Mouse (Mus musculus): Measurements from ENCODE around the gene Gm9918. TPM values are rescaled to one million over a fixed set of nuclear protein-coding genes. Genes with fewer than 3 reads are reported as not detected.

The Gm9918 gene
- polyA plus RNA-seq, 1 experiment from 2014 or later, result not detected

DNA sequence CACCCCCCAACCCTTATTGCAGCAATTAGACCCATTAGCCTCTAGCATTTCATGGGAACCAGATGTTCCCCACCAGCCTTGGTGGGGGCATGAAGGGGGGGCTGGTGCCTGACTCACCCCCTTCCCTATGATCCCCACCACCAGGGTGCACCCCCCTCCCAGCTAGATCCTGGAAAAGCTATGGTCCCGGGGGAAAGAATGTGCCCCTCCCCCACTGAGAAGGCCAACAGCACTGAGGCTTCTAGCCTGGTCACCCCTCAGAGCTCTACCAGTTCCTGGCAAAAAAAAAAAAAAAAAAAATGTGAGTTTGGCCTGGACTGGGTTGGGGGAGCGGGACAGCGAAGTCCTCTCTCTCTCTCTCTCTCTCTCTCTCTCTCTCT lies 21.6 kb upstream of the Gm9918 start:
- WGBS, result 0% methylated on average over 3 of the region's 3 CpGs
- Histone ChIP-seq H3K4me3 (ENCODE audit: low read depth, low read length) (no peak overlapping the region), H3K27me3 (replicated peaks; ENCODE audit: control insufficient read depth, insufficient read depth, low read length) (peaks cover 91% of the 10 kb centered on the region), H3K4me1 (replicated peaks; ENCODE audit: control insufficient read depth, insufficient read depth, low read length) (peaks cover 32% of the 10 kb centered on the region), H3K4me2 (peak overlapping the region; percentile 89; the same call in 1 of the 2 replicates), H3K9ac (ENCODE audit: low read depth, low read length) (no peak overlapping the region), H3K36me3 (ENCODE audit: control insufficient read depth, insufficient read depth, low read length) (no peaks in the 10 kb centered on the region), H3K9me3 (ENCODE audit: control insufficient read depth, low read length) (no peaks in the 10 kb centered on the region), H3K27ac (ENCODE audit: low read depth, low read length) (peak overlapping the region; percentile 81; the same call in 1 of the 2 replicates)
- ATAC-seq (replicated peaks; ENCODE audit: low FRiP score) (no peak), DNase-seq (ENCODE audit: low spot score) (no peak)

GRCm38 (mm10) chr15:102249251-102249691 lies 21.1 kb upstream of the Gm9918 start:
- Histone ChIP-seq H3K9ac (ENCODE audit: low read depth, low read length) (no peak overlapping the region), H3K36me3 (ENCODE audit: control insufficient read depth, insufficient read depth, low read length) (no peaks in the 10 kb centered on the region), H3K4me1 (replicated peaks; ENCODE audit: control insufficient read depth, insufficient read depth, low read length) (peaks cover 28% of the 10 kb centered on the region), H3K27ac (ENCODE audit: low read depth, low read length) (peak overlapping the region; percentile 2; the same call in 1 of the 2 replicates), H3K9me3 (ENCODE audit: control insufficient read depth, low read length) (no peaks in the 10 kb centered on the region), H3K27me3 (replicated peaks; ENCODE audit: control insufficient read depth, insufficient read depth, low read length) (peaks cover 91% of the 10 kb centered on the region), H3K4me2 (peak overlapping the region; percentile 44), H3K4me3 (ENCODE audit: low read depth, low read length) (no peak overlapping the region)
- ATAC-seq (replicated peaks; ENCODE audit: low FRiP score) (no peak), DNase-seq (ENCODE audit: low spot score) (no peak)
- 4% methylated on average over 13 of the region's 13 CpGs for WGBS

DNA sequence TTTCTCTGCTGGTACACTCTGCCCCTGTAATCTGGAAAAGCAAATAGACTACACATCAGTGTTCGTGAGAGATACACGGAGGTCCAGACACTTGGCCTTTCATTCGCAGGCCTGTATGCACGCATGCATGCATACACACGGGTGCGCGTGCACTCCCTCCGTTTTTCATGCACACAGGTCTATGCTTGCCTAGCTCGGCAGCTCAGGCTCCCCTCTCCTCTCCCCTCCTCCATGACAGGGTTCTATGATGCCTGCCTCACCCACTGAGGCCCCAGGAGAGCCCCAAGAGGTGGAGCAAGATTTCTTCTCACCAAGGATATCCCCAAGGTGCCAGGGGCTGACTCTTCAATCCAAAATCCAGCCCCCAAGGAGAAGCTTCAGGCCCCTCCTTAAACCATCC lies 20.4 kb upstream of the Gm9918 start:
- Histone ChIP-seq H3K4me3 (ENCODE audit: low read depth, low read length) (no peak overlapping the region), H3K27me3 (replicated peaks; ENCODE audit: control insufficient read depth, insufficient read depth, low read length) (peaks cover 87% of the 10 kb centered on the region), H3K36me3 (ENCODE audit: control insufficient read depth, insufficient read depth, low read length) (no peaks in the 10 kb centered on the region), H3K4me1 (replicated peaks; ENCODE audit: control insufficient read depth, insufficient read depth, low read length) (peaks cover 23% of the 10 kb centered on the region), H3K9me3 (ENCODE audit: control insufficient read depth, low read length) (no peaks in the 10 kb centered on the region), H3K4me2 (peak overlapping the region; percentile 44; the same call in 1 of the 2 replicates), H3K9ac (ENCODE audit: low read depth, low read length) (0 out of 2 replicates have a peak overlapping the region, but pooled peaks have one; percentile 12), H3K27ac (ENCODE audit: low read depth, low read length) (peak overlapping the region; percentile 2; the same call in 1 of the 2 replicates)
- ATAC-seq (replicated peaks; ENCODE audit: low FRiP score) (no peak), DNase-seq (ENCODE audit: low spot score) (no peak)
- WGBS, result 48% methylated on average over 9 of the region's 9 CpGs

DNA sequence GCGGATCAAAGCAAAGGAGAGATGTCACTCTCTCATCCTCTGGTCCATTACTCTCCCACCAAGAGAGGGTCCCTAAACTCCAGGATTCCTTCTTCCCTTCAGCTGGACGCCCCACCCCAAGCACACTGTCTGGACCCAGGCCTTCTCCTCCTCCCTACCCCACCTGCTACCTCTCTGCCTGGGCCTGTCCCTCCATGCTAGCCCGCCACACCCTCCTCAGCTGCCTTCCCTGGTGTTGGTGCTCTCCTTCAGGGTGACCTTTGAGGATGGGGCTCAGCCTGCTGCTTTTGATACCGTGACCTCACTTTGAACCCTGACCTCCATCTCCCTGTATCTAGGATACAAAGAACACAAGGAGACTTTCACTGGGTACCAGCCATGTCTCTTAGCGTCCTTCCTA lies 19.8 kb upstream of the Gm9918 start:
- WGBS, result 69% methylated on average over 5 of the region's 5 CpGs
- no peak overlapping the region for H3K4me3 ChIP-seq (ENCODE audit: low read depth, low read length)
- no peak overlapping the region for H3K4me2 ChIP-seq
- no peak overlapping the region for H3K9ac ChIP-seq (ENCODE audit: low read depth, low read length)
- H3K36me3 ChIP-seq (ENCODE audit: control insufficient read depth, insufficient read depth, low read length), result no peaks in the 10 kb centered on the region
- no peaks in the 10 kb centered on the region for H3K9me3 ChIP-seq (ENCODE audit: control insufficient read depth, low read length)
- DNase-seq (ENCODE audit: low spot score) (no peak), ATAC-seq (replicated peaks; ENCODE audit: low FRiP score) (no peak)
- H3K27me3 ChIP-seq (replicated peaks; ENCODE audit: control insufficient read depth, insufficient read depth, low read length), result peaks cover 87% of the 10 kb centered on the region
- peaks cover 18% of the 10 kb centered on the region for H3K4me1 ChIP-seq (replicated peaks; ENCODE audit: control insufficient read depth, insufficient read depth, low read length)
- H3K27ac ChIP-seq (ENCODE audit: low read depth, low read length), result no peak overlapping the region

- Histone ChIP-seq H3K4me3 (ENCODE audit: low read depth, low read length) (no peak overlapping the region), H3K4me2 (no peak overlapping the region), H3K27me3 (replicated peaks; ENCODE audit: control insufficient read depth, insufficient read depth, low read length) (peaks cover 85% of the 10 kb centered on the region), H3K4me1 (replicated peaks; ENCODE audit: control insufficient read depth, insufficient read depth, low read length) (peaks cover 19% of the 10 kb centered on the region), H3K27ac (ENCODE audit: low read depth, low read length) (no peak overlapping the region), H3K9me3 (ENCODE audit: control insufficient read depth, low read length) (no peaks in the 10 kb centered on the region), H3K9ac (ENCODE audit: low read depth, low read length) (no peak overlapping the region), H3K36me3 (ENCODE audit: control insufficient read depth, insufficient read depth, low read length) (no peaks in the 10 kb centered on the region)
- ATAC-seq (replicated peaks; ENCODE audit: low FRiP score) (no peak), DNase-seq (ENCODE audit: low spot score) (no peak)
- WGBS, result 47% methylated on average over 14 of the region's 14 CpGs
Observed at GRCm38 (mm10) chr15:102255547-102256255, 14.7 kb upstream of the Gm9918 start.

DNA sequence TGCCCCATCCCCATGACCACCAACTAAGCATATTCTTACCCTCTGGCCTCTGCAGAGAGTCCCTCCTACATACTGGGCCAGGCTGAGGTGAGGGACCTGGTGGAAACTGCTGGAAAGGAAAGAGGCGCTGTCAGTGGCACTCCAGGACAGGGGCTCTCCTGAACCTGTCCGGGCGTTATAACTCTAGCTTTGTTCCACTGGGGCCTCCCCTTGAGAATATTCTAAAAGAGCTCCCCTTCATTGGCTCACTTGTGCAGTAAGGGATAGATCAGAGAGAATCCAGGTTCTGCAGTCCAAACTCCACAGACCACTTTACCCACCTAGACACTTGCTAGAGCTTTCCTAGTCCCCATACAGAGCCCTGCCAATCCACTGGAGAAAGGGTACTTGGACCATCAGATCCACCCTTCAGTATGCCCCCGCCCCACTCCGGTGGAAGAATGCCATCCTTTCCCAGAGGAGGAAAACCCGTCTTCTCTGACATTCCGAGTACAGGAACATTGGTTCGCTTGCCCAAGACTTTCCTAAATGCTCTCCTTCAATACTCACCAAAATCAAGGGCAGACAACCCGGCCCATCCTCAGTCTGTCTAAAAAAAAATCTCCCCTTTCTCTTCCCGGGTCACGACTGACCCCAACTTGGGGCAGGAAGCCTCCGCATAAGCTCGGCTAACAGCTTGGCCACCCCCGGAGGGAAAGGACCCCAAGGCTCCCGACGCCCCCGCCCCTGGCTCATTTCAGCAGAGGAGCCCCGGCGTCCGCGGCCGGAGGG lies 13.7 kb upstream of the Gm9918 start:
- no peak for DNase-seq (ENCODE audit: low spot score)
- WGBS, result 8% methylated on average over 22 of the region's 22 CpGs
- ATAC-seq (replicated peaks; ENCODE audit: low FRiP score), result no peak
- peak overlapping the region; percentile 89 for H3K4me2 ChIP-seq
- H3K36me3 ChIP-seq (ENCODE audit: control insufficient read depth, insufficient read depth, low read length), result no peaks in the 10 kb centered on the region
- H3K27me3 ChIP-seq (replicated peaks; ENCODE audit: control insufficient read depth, insufficient read depth, low read length), result peaks cover 81% of the 10 kb centered on the region
- peaks cover 19% of the 10 kb centered on the region for H3K4me1 ChIP-seq (replicated peaks; ENCODE audit: control insufficient read depth, insufficient read depth, low read length)
- H3K4me3 ChIP-seq (ENCODE audit: low read depth, low read length), result peak overlapping the region; percentile 59
- no peaks in the 10 kb centered on the region for H3K9me3 ChIP-seq (ENCODE audit: control insufficient read depth, low read length)
- H3K9ac ChIP-seq (ENCODE audit: low read depth, low read length), result peak overlapping the region; percentile 40; the same call in 1 of the 2 replicates
- no peak overlapping the region for H3K27ac ChIP-seq (ENCODE audit: low read depth, low read length)

- Histone ChIP-seq H3K4me3 (ENCODE audit: low read depth, low read length) (peak within 1 kb of the TSS; percentile 59), H3K9me3 (ENCODE audit: control insufficient read depth, low read length) (no peaks in the 10 kb centered on the region), H3K36me3 (ENCODE audit: control insufficient read depth, insufficient read depth, low read length) (no peaks in the 10 kb centered on the region), H3K4me1 (replicated peaks; ENCODE audit: control insufficient read depth, insufficient read depth, low read length) (peaks cover 19% of the 10 kb centered on the region), H3K27ac (ENCODE audit: low read depth, low read length) (peak within 1 kb of the TSS; percentile 19; the same call in 1 of the 2 replicates), H3K9ac (ENCODE audit: low read depth, low read length) (peak within 1 kb of the TSS; percentile 40; the same call in 1 of the 2 replicates), H3K27me3 (replicated peaks; ENCODE audit: control insufficient read depth, insufficient read depth, low read length) (peaks cover 81% of the 10 kb centered on the region), H3K4me2 (peak within 1 kb of the TSS; percentile 89)
- WGBS, result 1% methylated on average over 43 of the region's 46 CpGs
- no peak for DNase-seq (ENCODE audit: low spot score)
- no peak; the same call in 1 of the 2 replicates for ATAC-seq (replicated peaks; ENCODE audit: low FRiP score)
Observed at GRCm38 (mm10) chr15:102257202-102258075, 12.9 kb upstream of the Gm9918 start, which contains the start of gene Rarg. TSS of gene Rarg (minus strand) at chr15:102257517.

DNA sequence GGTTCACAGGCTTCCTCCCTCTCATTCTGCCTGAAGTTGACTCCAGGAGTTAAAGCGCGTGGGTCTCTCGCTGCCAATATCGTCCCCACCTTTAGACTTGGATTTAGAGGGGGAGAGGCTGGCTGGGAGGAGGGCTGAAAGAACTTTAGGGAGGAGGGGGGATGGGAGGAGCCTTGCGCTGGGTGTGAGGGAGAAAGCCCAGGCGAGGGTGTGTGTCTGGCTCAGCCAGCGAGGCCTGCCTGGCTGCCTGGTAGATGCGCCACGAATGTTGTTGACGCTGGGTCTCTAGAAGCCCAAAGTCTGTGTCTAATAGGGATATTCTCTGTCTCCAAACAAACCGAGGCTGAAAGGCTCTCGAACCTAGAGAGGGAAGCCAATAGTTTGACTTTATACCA lies 12.3 kb upstream of the Gm9918 start:
- H3K4me3 ChIP-seq (ENCODE audit: low read depth, low read length), result peak overlapping the region; percentile 59; the same call in 1 of the 2 replicates
- H3K4me2 ChIP-seq, result peak overlapping the region; percentile 89
- ATAC-seq (replicated peaks; ENCODE audit: low FRiP score) (no peak), DNase-seq (ENCODE audit: low spot score) (no peak)
- peaks cover 80% of the 10 kb centered on the region for H3K27me3 ChIP-seq (replicated peaks; ENCODE audit: control insufficient read depth, insufficient read depth, low read length)
- peaks cover 19% of the 10 kb centered on the region for H3K4me1 ChIP-seq (replicated peaks; ENCODE audit: control insufficient read depth, insufficient read depth, low read length)
- H3K27ac ChIP-seq (ENCODE audit: low read depth, low read length), result 0 out of 2 replicates have a peak overlapping the region, but pooled peaks have one; percentile 19
- no peaks in the 10 kb centered on the region for H3K9me3 ChIP-seq (ENCODE audit: control insufficient read depth, low read length)
- 11% methylated on average over 12 of the region's 12 CpGs for WGBS
- no peaks in the 10 kb centered on the region for H3K36me3 ChIP-seq (ENCODE audit: control insufficient read depth, insufficient read depth, low read length)
- H3K9ac ChIP-seq (ENCODE audit: low read depth, low read length), result no peak overlapping the region
